Mouse (Mus musculus) neural tube, embryonic 12.5 days (tissue): ENCODE results near the gene Kti12. TPM values are rescaled to one million over a fixed set of nuclear protein-coding genes. Genes with fewer than 3 reads are reported as not detected.

ENCODE experiments used
- ATAC-seq: fragments of 200-750 bp; cut with Nextera tagmentation; 2 replicates; pipeline ENCODE4 v1.8.0; 2017; ENCODE audit warnings: low read depth, mild to moderate bottlenecking, moderate TSS enrichment, moderate library complexity; ENCODE audit not compliant: low FRiP score
- H3K27ac ChIP-seq: fragments of 300-500 bp; sonication (generic); 2 replicates; pipeline ENCODE4 v1.5.1; 2016
- H3K27me3 ChIP-seq: fragments of 300-500 bp; sonication (generic); replicated peaks from 2 replicates; pipeline ENCODE4 v1.6.1; 2016; ENCODE audit warnings: mild to moderate bottlenecking
- H3K36me3 ChIP-seq: fragments of 300-500 bp; sonication (generic); 2 replicates; pipeline ENCODE4 v1.6.1; 2016; ENCODE audit warnings: mild to moderate bottlenecking
- H3K4me1 ChIP-seq: fragments of 300-500 bp; sonication (generic); 2 replicates; pipeline ENCODE4 v1.6.1; 2016
- H3K4me2 ChIP-seq: fragments of 300-500 bp; sonication (generic); replicated peaks from 2 replicates; pipeline ENCODE4 v1.6.1; 2016; ENCODE audit warnings: mild to moderate bottlenecking
- H3K4me3 ChIP-seq: fragments of 300-500 bp; sonication (generic); 2 replicates; pipeline ENCODE4 v1.5.1; 2016
- H3K9ac ChIP-seq: fragments of 300-500 bp; sonication (generic); 2 replicates; pipeline ENCODE4 v1.6.1; 2016; ENCODE audit warnings: mild to moderate bottlenecking
- H3K9me3 ChIP-seq: fragments of 300-500 bp; sonication (generic); 2 replicates; pipeline ENCODE4 v1.6.1; 2016; ENCODE audit warnings: mild to moderate bottlenecking
- WGBS: fragments of 180-500 bp; shearing (Covaris S2); methylation state at CpG from one replicate; pipeline ENCODE4 v1.1.7; 2016; 5-methylcytosine and 5-hydroxymethylcytosine counted together
- polyA plus RNA-seq: library from polyadenylated mRNA; unstranded; fragments of >200 nt; fragmentation: Nextera tagmentation; extraction: Ambion mirVana; gene quantifications from 2 replicates; pipeline ENCODE4 v1.2.1, GENCODE M21; 2016

The Kti12 gene
- polyA plus RNA-seq, 1 experiment from 2014 or later = 38.6 TPM

- Histone ChIP-seq H3K9me3 (no peaks in the 10 kb centered on the region), H3K9ac (no peak overlapping the region), H3K4me3 (no peak overlapping the region), H3K27me3 (0 out of 2 replicates have a peak, but pooled peaks cover 2% of the 10 kb centered on the region), H3K27ac (no peak overlapping the region), H3K4me1 (peaks cover 6% of the 10 kb centered on the region), H3K36me3 (no peaks in the 10 kb centered on the region), H3K4me2 (no peak overlapping the region)
- 85% methylated on average over 6 of the region's 6 CpGs for WGBS
- ATAC-seq = no peak
These were observed 30.3 kb downstream of the Kti12 start for GRCm38 (mm10) chr4:108877901-108878300.

GRCm38 (mm10) chr4:108878963-108879822 is 31.6 kb downstream of the Kti12 start, which contains the start of gene Rab3b:
Gene Rab3b (plus strand): TSS chr4:108879063.
- peak within 1 kb of the TSS; percentile 53 for H3K4me3 ChIP-seq
- peak within 1 kb of the TSS; percentile 98 for H3K4me2 ChIP-seq
- H3K27me3 ChIP-seq = 0 out of 2 replicates have a peak, but pooled peaks cover 2% of the 10 kb centered on the region
- no peak within 1 kb of the TSS for H3K27ac ChIP-seq
- peak; percentile 86 for ATAC-seq
- under 1% methylated on average over 46 of the region's 46 CpGs for WGBS
- peaks cover 6% of the 10 kb centered on the region for H3K4me1 ChIP-seq
- peak within 1 kb of the TSS; percentile 72 for H3K9ac ChIP-seq
- H3K36me3 ChIP-seq = no peaks in the 10 kb centered on the region
- H3K9me3 ChIP-seq = no peaks in the 10 kb centered on the region

GRCm38 (mm10) chr4:108883815-108884214 is 36.2 kb downstream of the Kti12 start:
- no peak overlapping the region for H3K27ac ChIP-seq

GRCm38 (mm10) chr4:108887456-108887855 is 39.9 kb downstream of the Kti12 start:
- Histone ChIP-seq H3K4me3 (no peak overlapping the region), H3K9me3 (no peaks in the 10 kb centered on the region), H3K27ac (no peak overlapping the region), H3K4me2 (no peak overlapping the region), H3K36me3 (no peaks in the 10 kb centered on the region), H3K27me3 (no peaks in the 10 kb centered on the region), H3K9ac (no peak overlapping the region), H3K4me1 (no peaks in the 10 kb centered on the region)
- WGBS = 89% methylated on average over 4 of the region's 4 CpGs
- ATAC-seq = no peak

More at GRCm38 (mm10) chr4:108883815-108884214, 36.2 kb downstream of the Kti12 start:
- no peaks in the 10 kb centered on the region for H3K36me3 ChIP-seq
- 0 out of 2 replicates have a peak, but pooled peaks cover 2% of the 10 kb centered on the region for H3K27me3 ChIP-seq
- H3K9ac ChIP-seq = no peak overlapping the region
- no peak overlapping the region for H3K4me3 ChIP-seq
- H3K9me3 ChIP-seq = no peaks in the 10 kb centered on the region
- 64% methylated on average over 13 of the region's 13 CpGs for WGBS
- peaks cover 6% of the 10 kb centered on the region for H3K4me1 ChIP-seq
- ATAC-seq = no peak
- H3K4me2 ChIP-seq = no peak overlapping the region

- Histone ChIP-seq H3K4me1 (no peaks in the 10 kb centered on the region), H3K4me2 (no peak overlapping the region), H3K36me3 (no peaks in the 10 kb centered on the region), H3K27ac (no peak overlapping the region), H3K9me3 (no peaks in the 10 kb centered on the region), H3K9ac (no peak overlapping the region), H3K4me3 (no peak overlapping the region), H3K27me3 (no peaks in the 10 kb centered on the region)
- 90% methylated on average over 6 of the region's 6 CpGs for WGBS
- no peak for ATAC-seq
These were observed 43.3 kb downstream of the Kti12 start for GRCm38 (mm10) chr4:108890876-108891275.

Other genes starting within 250 kb of the Kti12 start
- gene Cc2d1b, start 227.8 kb upstream of the Kti12 start, polyA plus RNA-seq = 22.5 and 24.9 TPM in 2 replicates
- gene 3110021N24Rik, start 128.1 kb upstream of the Kti12 start, polyA plus RNA-seq = 1.8 and 2.7 TPM in 2 replicates
- gene Zfyve9, start 67.0 kb upstream of the Kti12 start, polyA plus RNA-seq = 5.2 and 6.7 TPM in 2 replicates
- gene Btf3l4, start 14.2 kb upstream of the Kti12 start, polyA plus RNA-seq = 219 and 237 TPM in 2 replicates
- 93.5 and 96.7 TPM in 2 replicates for gene Txndc12, start 13.2 kb upstream of the Kti12 start, polyA plus RNA-seq
- gene A730015C16Rik, start 834 bp downstream of the Kti12 start, polyA plus RNA-seq = 2.0 and 2.2 TPM in 2 replicates
- gene Rab3b, start 31.3 kb downstream of the Kti12 start, polyA plus RNA-seq = 38.0 and 39.0 TPM in 2 replicates
- 94.4 and 106 TPM in 2 replicates for gene Nrd1, start 152.9 kb downstream of the Kti12 start, polyA plus RNA-seq